Mouse (Mus musculus): ENCODE measurements around the gene Hsd11b2.

Gene Hsd11b2

DNA sequence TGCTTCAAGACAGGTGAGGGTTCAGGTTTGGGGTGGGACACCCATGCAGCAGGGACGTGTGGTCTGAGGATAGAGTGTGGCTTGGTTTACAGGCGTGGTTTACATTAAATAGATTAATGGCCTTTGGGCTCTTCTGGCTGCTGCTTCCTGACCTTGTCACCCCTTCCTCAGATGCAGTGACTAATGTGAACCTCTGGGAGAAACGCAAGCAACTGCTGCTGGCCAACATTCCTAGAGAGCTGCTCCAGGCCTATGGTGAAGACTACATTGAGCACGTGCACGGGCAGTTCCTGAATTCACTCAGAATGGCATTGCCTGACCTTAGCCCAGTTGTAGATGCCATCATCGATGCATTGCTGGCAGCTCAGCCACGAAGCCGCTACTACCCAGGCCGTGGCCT is 4.3 kb downstream of the Hsd11b2 start:
- DNase-seq (ENCODE audit: low read depth, low spot score) = no peak

DNA sequence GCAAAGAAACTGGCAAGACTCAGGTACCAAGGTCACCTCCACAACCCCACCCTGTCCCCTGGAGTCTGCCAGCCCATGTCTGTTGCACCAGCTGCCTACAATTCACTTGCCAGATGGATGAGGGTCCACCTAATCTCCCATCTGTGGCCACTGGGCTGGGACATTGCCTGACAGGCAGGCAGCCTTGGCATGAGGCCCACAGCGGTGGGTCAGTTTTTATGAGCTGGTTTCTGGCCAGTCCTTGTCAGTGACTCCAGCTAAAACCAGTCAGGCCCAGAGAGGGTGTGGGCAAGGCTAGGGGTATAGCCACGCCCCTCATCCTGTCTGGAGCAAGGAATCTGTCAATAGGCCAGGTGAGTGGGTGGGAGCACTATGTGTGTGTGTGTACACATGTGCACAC is 8.6 kb downstream of the Hsd11b2 start:
- DNase-seq (ENCODE audit: low read depth, low spot score) = no peak

DNA sequence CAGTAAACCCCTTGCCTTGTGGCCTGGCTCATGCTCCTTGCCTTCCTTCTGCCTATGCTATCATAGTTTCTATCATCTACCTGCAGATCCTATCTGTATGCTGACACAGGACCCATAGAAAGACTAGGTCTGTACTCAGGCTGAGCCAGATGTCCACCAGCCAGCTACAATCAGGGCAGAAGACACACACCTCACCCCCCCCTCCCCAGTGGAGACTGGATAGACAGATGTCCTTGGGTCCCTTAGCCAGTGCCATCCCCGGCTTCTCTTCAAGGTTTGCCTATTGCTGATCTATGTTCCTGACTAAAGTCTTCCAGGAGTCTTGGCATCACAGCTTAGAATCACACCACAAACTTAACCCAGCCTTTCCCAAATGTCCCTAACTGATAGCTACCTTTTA is 9.7 kb downstream of the Hsd11b2 start:
- DNase-seq (ENCODE audit: low read depth, low spot score) = no peak

DNA sequence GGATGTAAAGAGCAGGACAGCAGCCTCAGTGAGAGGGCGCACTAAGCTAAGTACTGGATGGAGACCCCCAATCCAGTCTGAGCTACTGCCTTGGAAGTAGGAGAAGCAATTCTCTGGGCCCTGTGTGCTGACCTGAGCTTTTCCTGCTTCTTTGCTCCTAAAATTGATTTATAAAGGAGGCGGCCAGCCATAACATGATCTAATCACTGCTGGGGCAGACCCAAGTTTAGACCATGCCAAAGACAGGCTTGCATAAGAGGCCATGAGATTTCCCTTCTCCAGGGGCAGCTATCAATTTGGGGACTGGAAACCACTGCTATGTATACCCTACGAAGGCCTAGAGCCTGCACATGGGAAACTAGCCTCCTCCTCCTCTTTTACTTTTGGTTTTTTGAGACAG is 10.7 kb downstream of the Hsd11b2 start:
- no peak for DNase-seq (ENCODE audit: low read depth, low spot score)

DNA sequence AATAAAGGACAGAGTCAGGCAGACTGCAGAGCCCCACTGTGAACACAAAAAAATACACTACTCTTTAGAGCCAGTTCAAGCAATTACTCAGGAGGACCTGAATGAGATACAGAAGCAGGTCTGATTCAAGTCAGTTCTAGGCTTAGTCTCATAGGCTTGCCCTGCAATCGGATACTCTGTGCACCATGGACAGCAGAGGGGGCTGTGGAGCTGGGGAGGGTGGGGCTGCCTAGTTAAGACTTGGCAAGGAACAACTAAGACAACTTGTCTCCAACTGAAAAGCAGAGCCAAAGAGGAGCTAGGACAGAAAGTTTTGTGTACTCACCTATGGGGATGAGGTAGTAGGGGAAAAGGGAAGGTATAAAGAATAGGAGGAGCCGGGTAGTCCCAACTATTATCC is 13.2 kb downstream of the Hsd11b2 start:
- DNase-seq (ENCODE audit: low read depth, low spot score) = peak; percentile 62

DNA sequence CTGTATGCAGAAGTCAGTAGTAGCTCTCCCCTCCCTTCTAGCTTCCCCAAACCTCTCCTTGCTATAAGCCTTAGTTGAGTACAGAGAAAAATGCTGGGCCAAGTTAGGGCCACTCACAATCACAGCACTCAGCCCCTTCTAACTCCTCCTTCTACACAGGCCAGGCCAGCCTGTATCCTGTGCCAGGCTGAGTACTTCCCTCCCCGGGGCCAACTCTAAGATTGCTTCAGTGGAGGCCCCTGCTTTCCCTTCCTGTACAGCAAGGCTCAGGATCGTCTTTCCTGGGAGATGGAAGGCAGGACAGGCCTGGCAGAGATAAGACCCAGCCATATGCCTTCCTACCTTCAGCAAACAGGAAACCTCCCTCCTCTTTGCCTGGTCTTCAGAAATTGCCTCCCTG is 14.9 kb downstream of the Hsd11b2 start:
- DNase-seq (ENCODE audit: low read depth, low spot score) = no peak

DNA sequence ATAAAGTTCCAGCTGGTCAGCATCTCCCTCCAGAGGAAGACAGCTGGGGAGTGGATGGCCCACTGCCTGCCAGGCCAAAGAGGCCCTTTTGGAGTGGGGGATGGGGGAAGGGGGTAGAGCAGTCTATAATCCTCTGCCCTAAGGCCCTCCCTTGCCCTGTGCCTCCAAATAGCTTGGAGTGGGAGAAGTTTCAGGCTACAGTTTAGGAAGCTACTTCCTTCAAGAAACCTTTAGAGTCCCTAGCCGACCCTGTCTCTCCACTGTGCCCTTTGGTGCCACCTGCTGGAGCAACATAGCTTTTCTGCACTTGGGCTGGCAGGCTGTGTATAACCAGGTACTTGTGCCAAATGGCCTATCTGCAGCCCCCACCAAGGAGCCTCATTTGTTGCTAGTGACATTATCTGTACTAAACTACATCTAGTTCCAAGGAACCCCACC is 15.4 kb downstream of the Hsd11b2 start:
- peak; percentile 75 for DNase-seq (ENCODE audit: low read depth, low spot score)

DNA sequence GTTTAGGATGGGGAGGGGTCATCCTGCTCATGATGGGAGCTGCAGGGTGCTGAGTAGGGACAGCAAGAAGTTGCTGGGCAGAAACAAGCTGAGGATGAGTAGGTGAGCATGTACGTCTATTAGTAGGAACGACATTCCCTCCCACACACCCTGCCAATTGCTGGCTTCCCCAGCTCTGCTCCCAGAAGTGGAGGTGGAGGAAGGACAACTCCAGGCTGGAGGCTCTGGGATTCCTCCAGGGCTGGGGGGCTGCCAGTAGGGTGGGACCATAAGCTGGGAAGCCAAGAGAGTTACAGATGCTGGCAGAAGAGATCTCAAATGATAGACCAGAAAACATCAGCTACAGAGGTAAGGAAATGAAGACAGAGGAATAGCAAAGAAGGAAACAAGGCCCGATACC is 18.0 kb downstream of the Hsd11b2 start:
- DNase-seq (ENCODE audit: low read depth, low spot score) = no peak

DNA sequence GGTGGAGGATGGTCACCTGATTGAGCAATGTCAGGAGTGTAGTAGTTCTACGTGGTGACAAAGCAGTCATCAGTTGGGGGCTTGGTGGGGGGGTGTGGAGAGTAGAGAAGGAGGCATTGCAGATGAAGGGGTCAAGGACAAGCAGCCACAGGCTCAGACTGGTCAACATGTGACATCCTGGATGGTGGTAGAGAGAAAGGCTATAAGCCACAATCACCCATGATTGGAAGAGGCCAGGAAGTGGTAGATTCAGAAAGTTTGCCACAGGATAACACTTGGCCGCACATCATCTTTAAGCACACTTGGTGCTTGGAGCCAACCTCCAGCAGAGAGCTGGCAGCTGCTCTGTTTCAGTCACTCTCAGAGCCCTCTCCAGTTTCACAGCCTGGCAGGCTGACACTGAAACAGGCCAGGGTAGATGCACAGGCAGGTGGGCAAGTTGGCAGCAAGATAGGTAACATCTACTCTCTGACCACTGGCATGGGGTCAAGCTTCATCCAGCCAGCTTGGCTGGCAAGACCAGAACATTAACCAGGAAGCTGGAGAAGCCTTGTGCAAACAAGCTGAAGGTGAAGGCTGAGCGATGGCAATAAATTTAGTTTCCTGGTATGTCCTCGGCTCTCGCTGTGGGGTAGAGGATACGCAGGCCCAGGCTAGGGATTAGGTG is 18.6 kb downstream of the Hsd11b2 start:
- no peak for DNase-seq (ENCODE audit: low read depth, low spot score)

DNA sequence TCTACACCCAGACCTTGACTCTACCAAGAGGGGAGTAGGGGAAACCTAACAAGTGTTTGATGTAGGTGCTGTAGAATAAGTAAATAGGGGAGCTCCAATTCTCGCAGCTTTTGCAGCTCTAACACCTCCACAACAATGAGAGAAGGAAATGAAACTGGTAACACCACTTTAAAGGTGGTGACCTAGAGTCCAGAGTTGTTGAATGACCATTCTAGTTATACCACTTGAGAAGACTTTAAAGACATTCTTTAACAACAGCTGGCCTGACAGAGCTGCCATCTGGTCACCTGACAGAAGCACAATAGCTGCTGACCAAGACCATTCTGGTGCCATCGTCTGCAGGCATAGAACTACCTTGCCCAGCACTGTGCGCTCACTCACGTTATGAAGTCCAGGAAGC is 20.4 kb downstream of the Hsd11b2 start:
- DNase-seq (ENCODE audit: low read depth, low spot score) = no peak

DNA sequence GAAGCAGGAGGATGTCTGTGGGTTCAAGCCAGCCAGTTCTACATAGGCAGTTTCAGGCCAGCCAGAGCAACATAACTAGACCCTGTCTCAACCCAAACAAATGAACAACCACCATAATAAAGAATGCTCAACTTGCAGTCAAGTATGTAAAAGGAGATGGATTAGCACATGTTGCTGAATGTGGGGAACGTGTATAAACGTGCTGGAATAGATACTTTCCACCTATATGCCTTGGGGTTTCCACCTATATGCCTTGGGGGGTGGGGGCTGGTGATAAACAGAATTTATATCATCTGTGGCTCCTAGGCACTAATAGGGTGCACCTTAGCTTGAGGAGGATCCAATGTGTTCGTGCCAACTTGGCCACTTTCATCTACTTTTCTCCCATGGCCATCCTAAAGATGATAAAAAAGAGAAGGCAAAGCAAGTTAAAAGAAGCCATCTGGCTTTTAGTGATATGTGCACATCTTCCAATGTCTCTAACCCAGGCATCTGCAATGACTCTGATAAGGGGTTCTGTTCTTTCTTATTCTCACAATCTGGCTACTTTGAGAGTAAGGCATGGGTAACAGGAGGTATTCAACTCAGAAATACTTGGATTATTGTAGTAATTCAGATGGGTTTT is 23.6 kb downstream of the Hsd11b2 start:
- no peak for DNase-seq (ENCODE audit: low read depth, low spot score)

DNA sequence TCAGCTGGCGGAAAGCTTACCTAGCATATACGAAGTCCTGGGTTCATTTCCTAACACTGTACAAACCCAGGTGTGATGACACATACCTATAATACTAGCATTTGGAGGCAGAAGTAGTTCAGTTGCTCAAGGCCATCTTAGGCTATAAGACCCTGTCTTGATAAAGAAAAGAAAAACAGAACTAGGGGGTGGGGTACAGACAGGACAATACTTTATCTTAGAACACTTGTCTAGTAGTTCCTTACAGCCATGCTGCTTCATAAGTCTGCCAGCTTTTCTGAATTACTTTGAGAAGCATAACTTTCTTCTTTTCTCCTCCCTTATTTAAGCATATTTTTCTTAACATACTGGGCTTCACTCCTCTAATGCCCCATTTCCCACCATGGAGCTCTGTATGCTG is 24.3 kb downstream of the Hsd11b2 start:
- no peak for DNase-seq (ENCODE audit: low read depth, low spot score)

DNA sequence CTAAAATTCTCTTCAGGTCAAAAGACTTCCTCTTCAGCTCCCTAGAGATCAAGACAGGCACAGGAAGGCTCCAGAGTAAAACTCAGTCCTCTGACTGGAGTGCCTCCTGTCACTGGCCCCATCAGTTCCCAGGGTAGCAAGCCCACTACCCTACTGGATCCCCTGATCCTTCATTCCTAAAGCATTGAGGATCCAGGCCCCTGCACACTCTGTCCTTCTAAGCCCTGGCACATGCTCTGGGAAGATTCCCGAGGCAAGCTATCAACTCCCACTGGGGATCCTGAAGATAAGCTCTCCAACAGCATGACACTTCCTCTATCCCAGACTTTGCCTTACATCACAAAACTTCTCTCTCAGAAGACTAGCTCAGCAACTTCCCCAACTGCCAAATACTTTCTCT is 25.1 kb downstream of the Hsd11b2 start:
- no peak for DNase-seq (ENCODE audit: low read depth, low spot score)

DNA sequence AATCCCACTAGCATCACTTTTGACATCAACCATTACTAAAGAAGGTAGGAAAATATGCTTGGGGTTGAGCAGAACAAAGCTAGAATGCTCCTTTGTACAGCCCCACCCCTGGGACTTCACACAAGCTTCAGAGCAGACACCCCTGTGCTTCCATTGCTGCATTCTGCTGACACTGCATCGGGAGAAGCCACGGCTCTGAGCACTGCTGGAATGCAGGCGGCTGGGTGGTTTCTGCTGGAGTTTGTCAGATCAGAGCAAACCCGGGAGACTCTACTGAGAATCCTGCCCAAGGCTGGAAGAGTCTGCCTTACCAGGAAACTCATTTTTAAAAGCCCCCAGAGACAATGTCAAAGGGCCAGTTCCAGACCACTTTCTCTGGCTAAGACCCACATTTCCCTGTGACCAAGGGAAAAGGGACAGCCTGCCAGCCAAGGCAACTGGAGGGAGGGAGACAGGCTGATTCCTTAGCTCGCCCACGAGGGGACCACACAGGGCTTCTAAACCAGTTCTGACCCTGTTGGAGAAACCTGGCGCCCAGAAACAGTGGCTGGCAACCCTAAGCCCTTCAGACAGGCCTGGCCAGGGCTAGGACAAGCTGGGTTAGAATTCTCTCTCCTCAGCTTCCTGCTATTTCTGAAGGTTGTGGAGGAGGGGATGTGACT is 26.1 kb downstream of the Hsd11b2 start:
- DNase-seq (ENCODE audit: low read depth, low spot score) = no peak

DNA sequence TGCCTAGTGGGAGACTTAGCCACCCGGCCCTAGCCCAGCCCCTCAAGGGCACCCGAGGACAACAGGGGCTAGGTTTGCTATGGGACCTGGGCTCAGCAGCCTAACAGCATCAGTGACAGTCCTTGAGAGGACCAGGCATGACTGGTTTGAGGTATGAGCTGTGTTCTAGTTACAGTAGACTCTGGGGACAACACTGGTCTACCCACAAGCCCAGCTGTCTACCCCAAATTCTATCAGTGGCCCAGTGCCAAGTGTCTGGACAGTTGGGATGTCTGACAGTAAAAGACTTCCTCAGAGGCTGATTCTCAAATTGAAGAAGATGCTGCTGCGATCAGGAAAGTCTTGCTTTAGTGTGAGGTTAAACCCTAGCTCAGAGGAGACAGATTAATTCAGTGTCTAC is 26.7 kb downstream of the Hsd11b2 start:
- no peak for DNase-seq (ENCODE audit: low read depth, low spot score)

DNA sequence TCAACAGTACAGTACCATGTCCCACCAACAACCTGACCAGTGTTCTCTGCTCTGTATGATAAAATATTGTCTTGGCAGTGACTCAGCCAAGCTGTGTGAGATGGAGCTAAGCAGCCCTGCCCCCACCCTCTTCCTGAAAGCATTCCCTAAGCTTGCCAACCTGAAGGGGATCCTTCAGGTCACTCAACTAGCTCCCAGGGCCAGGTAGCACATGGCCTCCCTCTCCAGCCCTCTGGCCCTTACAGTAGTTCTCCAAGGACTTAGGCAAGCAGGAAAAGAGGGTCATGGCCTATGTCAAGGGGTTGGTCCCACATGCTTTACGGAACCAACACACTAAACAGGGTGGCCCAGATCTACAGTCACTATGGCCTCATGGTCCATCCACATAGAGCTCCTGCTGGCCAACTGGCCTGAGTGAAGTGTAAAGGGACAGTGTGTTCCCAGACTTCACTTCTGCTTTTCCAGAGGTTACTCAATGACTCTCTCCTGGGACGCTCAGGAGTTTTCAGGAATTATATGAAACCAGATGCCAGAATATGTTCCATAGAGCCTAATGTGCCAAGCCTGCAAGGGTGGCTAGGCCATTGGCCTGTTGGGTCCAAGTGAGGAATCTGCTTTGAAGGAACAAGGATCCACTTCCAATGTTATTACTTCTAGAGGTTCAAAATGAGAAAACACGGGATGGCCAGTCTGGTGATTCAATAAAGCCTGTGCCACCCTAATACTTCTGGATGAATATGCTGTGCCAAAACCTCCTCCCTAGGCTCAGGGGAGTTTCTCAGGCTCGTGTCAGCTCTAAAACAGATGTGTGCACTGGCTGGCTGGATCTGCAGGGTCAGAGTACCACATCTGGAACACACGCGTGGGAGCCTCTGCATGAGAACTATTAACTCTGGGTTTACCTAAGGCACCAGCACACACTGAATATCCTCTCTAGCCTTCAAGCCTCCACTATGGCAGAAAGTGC is 28.1 kb downstream of the Hsd11b2 start:
- no peak for DNase-seq (ENCODE audit: low read depth, low spot score)

DNA sequence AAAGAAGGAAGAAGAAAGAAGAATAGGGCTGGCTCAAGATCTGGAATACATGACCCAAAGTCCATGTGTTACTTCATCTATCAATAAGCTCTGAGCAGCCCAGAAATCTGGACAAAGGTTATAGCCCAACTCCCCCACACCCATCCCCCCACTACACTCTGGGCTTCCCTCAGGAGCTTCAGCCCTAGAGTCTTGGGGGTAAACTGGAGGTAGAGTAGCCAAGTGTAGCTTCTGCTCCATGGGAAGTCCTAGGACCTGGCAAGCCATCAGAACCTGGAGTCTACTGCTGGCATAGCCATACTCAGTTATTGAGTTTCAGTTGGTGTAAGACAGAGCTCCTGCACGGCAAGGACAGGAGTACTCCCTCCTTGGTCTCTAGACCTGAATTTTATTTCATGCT is 31.0 kb downstream of the Hsd11b2 start:
- no peak for DNase-seq (ENCODE audit: low read depth, low spot score)

DNA sequence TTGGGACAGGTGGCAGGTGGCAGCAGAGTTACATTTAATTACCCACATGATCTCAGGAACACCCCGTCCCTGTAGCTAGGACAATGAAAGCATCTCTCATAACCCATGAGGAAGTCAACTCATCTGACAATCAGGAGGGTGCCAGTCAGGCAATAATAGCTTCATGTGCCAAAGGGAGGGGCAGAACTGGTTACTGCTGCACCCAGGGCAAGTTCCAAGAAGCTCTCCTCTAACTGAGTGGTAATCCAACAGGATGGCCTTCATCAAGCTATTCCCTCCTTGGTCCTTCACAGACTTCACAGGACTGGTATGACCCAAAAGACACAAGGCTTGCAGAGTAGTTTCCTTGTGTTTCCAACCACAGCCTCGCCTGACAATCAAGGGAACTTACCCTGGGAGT is 31.5 kb downstream of the Hsd11b2 start:
- DNase-seq (ENCODE audit: low read depth, low spot score) = no peak

DNA sequence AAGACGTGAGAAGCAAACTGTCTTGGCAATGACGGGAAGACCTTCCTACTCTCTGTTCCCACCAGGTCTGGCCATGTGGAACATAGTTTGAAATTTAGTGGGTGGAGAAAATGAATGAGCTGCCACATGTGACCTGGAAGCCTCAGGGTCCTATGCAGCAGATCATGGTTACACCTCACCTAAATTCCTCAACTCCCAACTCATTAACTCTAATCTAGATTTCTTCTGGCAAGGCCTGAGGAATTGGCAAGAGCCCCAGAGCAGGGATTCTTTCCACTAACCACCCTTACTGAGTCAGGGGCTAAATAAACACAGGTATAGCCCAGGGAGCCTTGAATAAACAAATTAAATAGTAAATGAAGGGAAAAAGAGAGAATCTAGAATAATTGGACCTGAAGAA is 33.5 kb downstream of the Hsd11b2 start:
- no peak for DNase-seq (ENCODE audit: low read depth, low spot score)

DNA sequence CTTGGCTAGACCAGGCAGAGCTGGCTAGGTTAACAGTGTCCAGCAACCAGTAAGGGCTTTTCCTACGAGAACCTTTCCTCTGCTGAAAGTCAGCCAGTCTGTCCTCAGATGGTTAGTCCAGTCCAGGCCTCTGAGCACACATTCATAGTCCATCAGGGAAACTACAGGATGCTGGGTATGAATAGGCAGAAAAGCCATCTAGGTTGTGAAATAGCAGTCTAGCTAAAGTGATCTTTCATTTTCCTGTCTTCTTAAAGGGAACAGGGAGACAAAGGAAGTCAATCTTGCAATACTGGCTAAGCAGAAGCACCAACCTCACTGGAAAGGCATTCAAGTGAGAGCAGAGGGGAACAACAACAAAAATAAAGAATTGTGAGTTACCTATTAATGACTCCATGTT is 34.3 kb downstream of the Hsd11b2 start:
- no peak for DNase-seq (ENCODE audit: low read depth, low spot score)

DNA sequence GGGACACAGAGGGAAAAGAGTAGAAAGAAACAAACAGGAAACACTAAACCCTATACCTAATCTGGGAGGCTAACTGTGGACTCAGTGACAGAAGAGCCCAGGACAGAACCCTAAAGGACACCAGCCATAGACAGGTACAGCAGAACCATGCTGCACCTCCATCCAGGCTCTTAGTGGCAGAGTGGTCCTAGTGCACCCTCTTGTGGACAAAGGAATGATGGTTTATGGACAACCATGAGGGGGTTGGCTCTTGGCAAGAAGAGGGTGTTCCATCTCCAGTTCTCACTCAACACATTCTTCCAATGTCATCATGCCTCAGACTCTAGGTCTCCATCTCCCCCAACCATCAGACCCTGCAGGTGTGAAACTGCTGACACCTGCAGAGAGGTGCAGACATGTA is 35.5 kb downstream of the Hsd11b2 start:
- DNase-seq (ENCODE audit: low read depth, low spot score) = peak; percentile 74

DNA sequence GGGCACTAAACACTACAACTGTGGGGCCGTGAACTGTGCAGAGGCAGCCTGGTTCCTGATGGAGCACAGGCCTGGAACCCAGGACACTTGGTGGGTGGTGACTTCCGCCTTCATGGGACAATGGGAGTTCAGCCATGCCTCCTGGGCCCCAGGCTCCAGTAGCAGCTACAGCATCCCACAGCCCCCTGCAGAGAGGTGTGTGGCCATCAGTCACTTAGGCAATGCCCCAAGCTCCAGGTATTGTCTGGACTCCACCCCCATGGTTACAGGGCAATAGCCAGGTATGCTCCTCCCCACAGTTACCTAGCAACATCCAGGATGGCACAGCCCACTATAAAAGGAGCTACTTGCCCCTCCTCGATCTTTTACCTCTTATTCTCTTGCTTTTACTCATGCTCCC is 36.7 kb downstream of the Hsd11b2 start:
- DNase-seq (ENCODE audit: low read depth, low spot score) = no peak

Data from CD4-positive, CD25-positive, alpha-beta regulatory T cell, adult 2 months (primary cell).